Mouse (Mus musculus): Measurements from ENCODE around the gene Hist1h3a.
"Not testable (repeated sequence)": the region's sequence is repeated elsewhere in the genome, so short reads cannot be mapped to it uniquely, and the experiment has no call there.

Hist1h3a gene

GRCm38 (mm10) chr13:23743215-23743614 lies 19.0 kb downstream of the Hist1h3a start:
- no peak for DNase-seq (ENCODE audit: inconsistent ontology term)

- DNase-seq (ENCODE audit: inconsistent ontology term) = no peak
Observed at GRCm38 (mm10) chr13:23742007-23742406, 20.2 kb downstream of the Hist1h3a start.

- no peak for DNase-seq (ENCODE audit: inconsistent ontology term)
Observed at GRCm38 (mm10) chr13:23740910-23741309, 21.3 kb downstream of the Hist1h3a start.

- DNase-seq (ENCODE audit: inconsistent ontology term) = no peak
Observed at GRCm38 (mm10) chr13:23740256-23740840, 21.8 kb downstream of the Hist1h3a start.

- no peak for DNase-seq (ENCODE audit: inconsistent ontology term)
Observed at GRCm38 (mm10) chr13:23739922-23740252, 22.3 kb downstream of the Hist1h3a start.

GRCm38 (mm10) chr13:23739069-23739921 lies 22.9 kb downstream of the Hist1h3a start:
- DNase-seq (ENCODE audit: inconsistent ontology term) = peak; percentile 94

GRCm38 (mm10) chr13:23738677-23739068 lies 23.5 kb downstream of the Hist1h3a start, which contains the start of gene Hist1h1c:
Hist1h1c (plus strand) TSS chr13:23738808.
- peak; percentile 91 for DNase-seq (ENCODE audit: inconsistent ontology term)

GRCm38 (mm10) chr13:23738041-23738440 lies 24.1 kb downstream of the Hist1h3a start:
- DNase-seq (ENCODE audit: inconsistent ontology term) = no peak

GRCm38 (mm10) chr13:23737091-23737490 lies 25.1 kb downstream of the Hist1h3a start:
- DNase-seq (ENCODE audit: inconsistent ontology term) = no peak

GRCm38 (mm10) chr13:23732156-23732804 lies 29.9 kb downstream of the Hist1h3a start:
- DNase-seq (ENCODE audit: inconsistent ontology term) = peak; percentile 53

GRCm38 (mm10) chr13:23730479-23730878 lies 31.7 kb downstream of the Hist1h3a start:
- DNase-seq (ENCODE audit: inconsistent ontology term) = peak; percentile 79

- DNase-seq (ENCODE audit: inconsistent ontology term) = no peak
Observed at GRCm38 (mm10) chr13:23729706-23730105, 32.5 kb downstream of the Hist1h3a start.

GRCm38 (mm10) chr13:23729192-23729525 lies 33.0 kb downstream of the Hist1h3a start:
- no peak for DNase-seq (ENCODE audit: inconsistent ontology term)

- DNase-seq (ENCODE audit: inconsistent ontology term) = no peak
Observed at GRCm38 (mm10) chr13:23728472-23729191, 33.6 kb downstream of the Hist1h3a start.

- DNase-seq (ENCODE audit: inconsistent ontology term) = no peak
Observed at GRCm38 (mm10) chr13:23725213-23725612, 37.0 kb downstream of the Hist1h3a start.

GRCm38 (mm10) chr13:23724239-23724638 lies 37.9 kb downstream of the Hist1h3a start:
- no peak for DNase-seq (ENCODE audit: inconsistent ontology term)

- DNase-seq (ENCODE audit: inconsistent ontology term) = not testable (repeated sequence)
Observed at GRCm38 (mm10) chr13:23717593-23718245, 44.5 kb downstream of the Hist1h3a start.

- DNase-seq (ENCODE audit: inconsistent ontology term) = no peak
Observed at GRCm38 (mm10) chr13:23717176-23717575, 45.0 kb downstream of the Hist1h3a start.

GRCm38 (mm10) chr13:23716261-23717042 lies 45.7 kb downstream of the Hist1h3a start:
- DNase-seq (ENCODE audit: inconsistent ontology term) = no peak
